Mouse (Mus musculus) testis, adult 2 months (tissue): Measurements from ENCODE around the gene Cd300a. TPM values are rescaled to one million over a fixed set of nuclear protein-coding genes. Genes with fewer than 3 reads are reported as not detected.

Experiments
- H3K27ac ChIP-seq: fragments of 200-500 bp; 2 replicates; pipeline ENCODE4 v1.5.1; 2012; ENCODE audit warnings: low read depth, low read length; ENCODE audit not compliant: control insufficient read depth, insufficient read depth
- H3K27me3 ChIP-seq: fragments of 200-500 bp; 2 replicates; pipeline ENCODE4 v1.6.1; 2012; ENCODE audit warnings: mild to moderate bottlenecking, low read length, moderate library complexity; ENCODE audit not compliant: control insufficient read depth, insufficient read depth
- H3K36me3 ChIP-seq: fragments of 200-500 bp; 2 replicates; pipeline ENCODE4 v1.6.1; 2012; ENCODE audit warnings: mild to moderate bottlenecking, low read length; ENCODE audit not compliant: control insufficient read depth, insufficient read depth
- H3K4me1 ChIP-seq: fragments of 200-500 bp; 2 replicates; pipeline ENCODE4 v1.6.1; 2012; ENCODE audit warnings: low read length; ENCODE audit not compliant: control insufficient read depth, insufficient read depth
- H3K4me3 ChIP-seq: fragments of 200-500 bp; 2 replicates; pipeline ENCODE4 v1.5.1; 2012; ENCODE audit warnings: low read depth, mild to moderate bottlenecking, low read length, moderate library complexity, mixed read lengths; ENCODE audit not compliant: control insufficient read depth
- CTCF ChIP-seq: fragments of 200-500 bp; IDR thresholded peaks from 2 replicates; pipeline ENCODE4 v1.5.1; 2012; ENCODE audit warnings: low read depth, mild to moderate bottlenecking, inconsistent platforms, low read length, moderate library complexity; ENCODE audit not compliant: control insufficient read depth, insufficient read depth, insufficient replicate concordance
- POLR2A ChIP-seq: fragments of 200-500 bp; IDR thresholded peaks from 2 replicates; pipeline ENCODE4 v1.6.1; 2012; ENCODE audit warnings: low read depth, mild to moderate bottlenecking, inconsistent platforms, low read length, moderate library complexity; ENCODE audit not compliant: control insufficient read depth
- polyA plus RNA-seq: library from polyadenylated mRNA; depleted of rRNA; stranded (reverse); fragments of >200 nt; gene quantifications from 2 replicates; pipeline ENCODE4 v1.2.3, GENCODE M21; 2012; rRNA removed

The Cd300a gene
- polyA plus RNA-seq, 1 experiment = 0.17 TPM

DNA sequence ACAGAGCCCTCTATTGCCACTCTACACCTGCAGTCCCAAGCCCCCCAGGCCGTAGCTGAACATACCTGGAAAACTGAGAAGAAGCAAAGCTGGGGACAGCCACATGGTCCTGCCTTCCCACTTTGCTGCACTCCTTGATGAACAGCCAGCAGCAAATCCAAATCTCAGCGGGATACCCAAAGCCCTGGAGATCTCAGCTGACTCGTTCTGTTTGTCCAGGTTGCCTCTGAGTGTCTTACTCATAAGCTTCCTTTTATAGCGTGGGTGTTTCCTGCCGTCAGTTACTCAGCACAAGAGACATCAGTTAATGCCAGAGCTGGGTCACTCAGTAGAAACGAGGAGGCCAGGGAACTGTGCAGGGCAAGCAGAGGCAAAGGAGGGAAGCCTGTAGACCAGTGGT lies 44.3 kb downstream of the Cd300a start, which contains the start of gene Cd300lb:
Gene Cd300lb (minus strand): TSS at position 243 of the 400 bp plus-strand sequence.
- H3K4me3 ChIP-seq = no peak within 1 kb of the TSS
- no peak within 1 kb of the TSS for H3K27ac ChIP-seq
- no peaks in the 10 kb centered on the region for H3K27me3 ChIP-seq
- no peaks in the 10 kb centered on the region for H3K36me3 ChIP-seq
- H3K4me1 ChIP-seq = no peaks in the 10 kb centered on the region
- TF ChIP-seq POLR2A (no peak), CTCF (no peak)

Other genes with a start within 250 kb of the Cd300a start
- 600 and 645 TPM in 2 replicates for gene Rpl38, start 221.5 kb upstream of the Cd300a start, polyA plus RNA-seq
- gene Ttyh2, start 214.6 kb upstream of the Cd300a start, polyA plus RNA-seq = 13.9 and 15.2 TPM in 2 replicates
- gene Dnaic2, start 162.6 kb upstream of the Cd300a start, polyA plus RNA-seq = 57.5 and 61.2 TPM in 2 replicates
- 19.3 and 19.6 TPM in 2 replicates for gene Kif19a, start 124.7 kb upstream of the Cd300a start, polyA plus RNA-seq
- 0.31 and 0.42 TPM in 2 replicates for gene Btbd17, start 94.1 kb upstream of the Cd300a start, polyA plus RNA-seq
- gene Gpr142, start 91.1 kb upstream of the Cd300a start, polyA plus RNA-seq = not detected in 2 replicates
- 0.36 and 2.6 TPM in 2 replicates for gene Gprc5c, start 38.9 kb upstream of the Cd300a start, polyA plus RNA-seq
- 0.05 TPM in 1 of 2 replicates, not detected in the other for gene Cd300lb, start 44.3 kb downstream of the Cd300a start, polyA plus RNA-seq
- gene Cd300c, start 79.1 kb downstream of the Cd300a start, polyA plus RNA-seq = not detected in 2 replicates
- gene Cd300ld, start 99.9 kb downstream of the Cd300a start, polyA plus RNA-seq = 0.07 and 0.17 TPM in 2 replicates
- 0.23 and 0.58 TPM in 2 replicates for gene Cd300c2, start 111.8 kb downstream of the Cd300a start, polyA plus RNA-seq
- gene Cd300ld2, start 126.2 kb downstream of the Cd300a start, polyA plus RNA-seq = not detected in 2 replicates
- 0.32 TPM in 1 of 2 replicates, not detected in the other for gene Cd300ld4, start 137.0 kb downstream of the Cd300a start, polyA plus RNA-seq
- gene Cd300ld5, start 147.7 kb downstream of the Cd300a start, polyA plus RNA-seq = 0.60 and 0.93 TPM in 2 replicates
- 1.5 and 3.6 TPM in 2 replicates for gene Cd300ld3, start 158.4 kb downstream of the Cd300a start, polyA plus RNA-seq
- not detected in 2 replicates for gene Cd300e, start 172.1 kb downstream of the Cd300a start, polyA plus RNA-seq
- not detected in 2 replicates for gene Rab37, start 201.4 kb downstream of the Cd300a start, polyA plus RNA-seq
- gene Cd300lf, start 244.0 kb downstream of the Cd300a start, polyA plus RNA-seq = 0.09 and 0.14 TPM in 2 replicates